ENCODE assay signal across 8 mouse cellular contexts in the genomic region with DNA sequence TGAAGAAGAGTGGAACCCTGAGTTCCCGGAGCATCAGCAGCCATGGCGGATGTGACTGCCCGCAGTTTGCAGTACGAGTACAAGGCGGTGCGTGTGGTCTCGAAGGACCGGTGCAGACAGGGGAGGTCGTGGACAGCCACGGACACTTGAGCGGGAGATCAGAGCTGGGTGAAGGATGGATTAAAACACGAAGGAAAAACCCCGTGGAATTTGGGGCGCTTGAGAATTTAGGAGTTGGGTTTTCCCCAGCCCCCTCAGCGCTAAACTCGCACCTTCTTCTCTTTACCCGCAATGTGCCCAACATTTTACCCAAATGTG. TPM values are rescaled to one million over a fixed set of nuclear protein-coding genes. Genes with fewer than 3 reads are reported as not detected.
DNase-seq lines count a peak whose midpoint lies in the region; ATAC-seq and TF ChIP-seq lines count a peak whose summit lies in the region.

No protein-coding gene starts in this region.

- no peaks in the 10 kb centered on the region for H3K9me3 ChIP-seq in embryonic facial prominence, embryonic 15.5 days (replicated peaks)
- H3K9me3 ChIP-seq in intestine, embryonic 16.5 days (ENCODE audit: control insufficient read depth, low read length), result no peaks in the 10 kb centered on the region
- no peaks in the 10 kb centered on the region for H3K9me3 ChIP-seq in neural tube, embryonic 13.5 days

- H3K36me3 ChIP-seq in embryonic facial prominence, embryonic 15.5 days, result peaks cover 35% of the 10 kb centered on the region
- H3K36me3 ChIP-seq in intestine, embryonic 16.5 days (ENCODE audit: control insufficient read depth, insufficient read depth, low read length), result peaks cover 5% of the 10 kb centered on the region
- H3K36me3 ChIP-seq in neural tube, embryonic 13.5 days, result peaks cover 36% of the 10 kb centered on the region

- H3K27me3 ChIP-seq in embryonic facial prominence, embryonic 15.5 days, result no peaks in the 10 kb centered on the region
- no peaks in the 10 kb centered on the region for H3K27me3 ChIP-seq in intestine, embryonic 16.5 days (replicated peaks; ENCODE audit: control insufficient read depth, insufficient read depth, low read length)
- no peaks in the 10 kb centered on the region for H3K27me3 ChIP-seq in neural tube, embryonic 13.5 days

- TF ChIP-seq POLR2A in lung, adult 2 months (IDR thresholded peaks at IDR 0.05; ENCODE audit: borderline replicate concordance, extremely low read depth, low read depth, low read length), result no peak

- H3K27ac ChIP-seq in embryonic facial prominence, embryonic 15.5 days (replicated peaks), result peak overlapping the region; percentile 71
- H3K27ac ChIP-seq in intestine, embryonic 16.5 days (ENCODE audit: low read length), result peak overlapping the region; percentile 70
- peak overlapping the region; percentile 77 for H3K27ac ChIP-seq in neural tube, embryonic 13.5 days (replicated peaks)

- TF ChIP-seq CTCF in lung, adult 2 months (IDR thresholded peaks at IDR 0.05; ENCODE audit: insufficient read depth, low read length), result no peak

- peaks cover 3% of the 10 kb centered on the region; the same call in 1 of the 2 replicates for H3K4me1 ChIP-seq in lung, adult 2 months (ENCODE audit: control insufficient read depth, insufficient read depth, low read length)
- peaks cover 10% of the 10 kb centered on the region for H3K4me1 ChIP-seq in embryonic facial prominence, embryonic 15.5 days
- H3K4me1 ChIP-seq in intestine, embryonic 16.5 days (ENCODE audit: control insufficient read depth, insufficient read depth, low read length), result peaks cover 8% of the 10 kb centered on the region
- peaks cover 15% of the 10 kb centered on the region for H3K4me1 ChIP-seq in neural tube, embryonic 13.5 days (replicated peaks)

- under 1% methylated on average over 17 of the region's 17 CpGs for WGBS in lung, adult 2 months
- under 1% methylated on average over 17 of the region's 17 CpGs for WGBS in embryonic facial prominence, embryonic 15.5 days
- WGBS in intestine, embryonic 16.5 days, result under 1% methylated on average over 17 of the region's 17 CpGs
- 1% methylated on average over 17 of the region's 17 CpGs for WGBS in neural tube, embryonic 13.5 days

- H3K9ac ChIP-seq in embryonic facial prominence, embryonic 15.5 days, result peak overlapping the region; percentile 77
- peak overlapping the region; percentile 89 for H3K9ac ChIP-seq in intestine, embryonic 16.5 days (ENCODE audit: low read depth, low read length)
- H3K9ac ChIP-seq in neural tube, embryonic 13.5 days, result peak overlapping the region; percentile 81

- no peak for DNase-seq in lung, adult 2 months
- DNase-seq in lung, postnatal 36 days, result no peak
- DNase-seq in retina, embryonic 14.5 days (ENCODE audit: low spot score), result no peak
- DNase-seq in gastrocnemius, postnatal 25 days, result no peak
- no peak for DNase-seq in retina, postnatal 1 day

- peak overlapping the region; percentile 88 for H3K4me3 ChIP-seq in lung, adult 2 months (replicated peaks; ENCODE audit: extremely low read depth, low read depth, low read length)
- peak overlapping the region; percentile 73 for H3K4me3 ChIP-seq in embryonic facial prominence, embryonic 15.5 days (replicated peaks)
- H3K4me3 ChIP-seq in intestine, embryonic 16.5 days (ENCODE audit: low read length), result peak overlapping the region; percentile 80
- H3K4me3 ChIP-seq in neural tube, embryonic 13.5 days, result peak overlapping the region; percentile 82

- H3K4me2 ChIP-seq in embryonic facial prominence, embryonic 15.5 days (replicated peaks), result peak overlapping the region; percentile 77
- peak overlapping the region; percentile 83 for H3K4me2 ChIP-seq in intestine, embryonic 16.5 days (ENCODE audit: low read depth, low read length)
- H3K4me2 ChIP-seq in neural tube, embryonic 13.5 days, result peak overlapping the region; percentile 88

- ATAC-seq in embryonic facial prominence, embryonic 15.5 days (ENCODE audit: insufficient number of reproducible peaks, low FRiP score, low TSS enrichment, low read depth), result no peak; the same call in 1 of the 2 replicates
- peak; percentile 27; the same call in 1 of the 2 replicates for ATAC-seq in intestine, embryonic 16.5 days
- no peak; the same call in 1 of the 2 replicates for ATAC-seq in neural tube, embryonic 13.5 days (ENCODE audit: low read depth)

RNA-seq across cellular contexts. Expression of gene Snrnp200, which starts 0.2 kb away (rescaled TPM):
- polyA plus RNA-seq in lung, adult 2 months (2012; rRNA removed), result 41.4 and 52.0 TPM in 2 replicates
- 48.1 and 50.0 TPM in 2 replicates for polyA plus RNA-seq in embryonic facial prominence, embryonic 15.5 days (2015; fragmentation: Nextera tagmentation; extraction: Ambion mirVana)
- 37.7 and 39.8 TPM in 2 replicates for polyA plus RNA-seq in intestine, embryonic 16.5 days (2015; fragmentation: Nextera tagmentation; extraction: Ambion mirVana)
- 47.8 and 52.6 TPM in 2 replicates for polyA plus RNA-seq in neural tube, embryonic 13.5 days (2015; fragmentation: Nextera tagmentation; extraction: Ambion mirVana)
- total RNA-seq in gastrocnemius, postnatal 25 days (2021), result 10 to 100 TPM; 32.8 to 34.1 TPM

RNA-seq across cellular contexts. Expression of gene 1810024B03Rik, which starts 0.3 kb away (rescaled TPM):
- 1.2 and 1.6 TPM in 2 replicates for polyA plus RNA-seq in lung, adult 2 months (2012; rRNA removed)
- 1.9 and 2.3 TPM in 2 replicates for polyA plus RNA-seq in embryonic facial prominence, embryonic 15.5 days (2015; fragmentation: Nextera tagmentation; extraction: Ambion mirVana)
- 1.4 TPM in 2 replicates for polyA plus RNA-seq in intestine, embryonic 16.5 days (2015; fragmentation: Nextera tagmentation; extraction: Ambion mirVana)
- 1.4 and 1.8 TPM in 2 replicates for polyA plus RNA-seq in neural tube, embryonic 13.5 days (2015; fragmentation: Nextera tagmentation; extraction: Ambion mirVana)
- total RNA-seq in gastrocnemius, postnatal 25 days (2021), result under 1 TPM; 0.23 to 0.54 TPM

RNA-seq across cellular contexts. Expression of gene Ciao1, which starts 39.2 kb away (rescaled TPM):
- 46.7 and 67.3 TPM in 2 replicates for polyA plus RNA-seq in lung, adult 2 months (2012; rRNA removed)
- polyA plus RNA-seq in embryonic facial prominence, embryonic 15.5 days (2015; fragmentation: Nextera tagmentation; extraction: Ambion mirVana), result 65.7 and 73.8 TPM in 2 replicates
- polyA plus RNA-seq in intestine, embryonic 16.5 days (2015; fragmentation: Nextera tagmentation; extraction: Ambion mirVana), result 63.1 and 63.3 TPM in 2 replicates
- polyA plus RNA-seq in neural tube, embryonic 13.5 days (2015; fragmentation: Nextera tagmentation; extraction: Ambion mirVana), result 59.2 and 65.8 TPM in 2 replicates
- 10 to 100 TPM; 40.8 to 42.9 TPM for total RNA-seq in gastrocnemius, postnatal 25 days (2021)

RNA-seq across cellular contexts. Expression of gene Tmem127, which starts 39.3 kb away (rescaled TPM):
- polyA plus RNA-seq in lung, adult 2 months (2012; rRNA removed), result 74.4 and 86.6 TPM in 2 replicates
- polyA plus RNA-seq in embryonic facial prominence, embryonic 15.5 days (2015; fragmentation: Nextera tagmentation; extraction: Ambion mirVana), result 30.3 and 30.9 TPM in 2 replicates
- 23.1 and 24.9 TPM in 2 replicates for polyA plus RNA-seq in intestine, embryonic 16.5 days (2015; fragmentation: Nextera tagmentation; extraction: Ambion mirVana)
- polyA plus RNA-seq in neural tube, embryonic 13.5 days (2015; fragmentation: Nextera tagmentation; extraction: Ambion mirVana), result 43.7 and 45.4 TPM in 2 replicates
- 10 to 100 TPM; 22.2 to 23.6 TPM for total RNA-seq in gastrocnemius, postnatal 25 days (2021)
